Mouse (Mus musculus) heart, postnatal 0 days (tissue): ENCODE measurements around the gene Tmem132b.

Experiments
- CTCF ChIP-seq: IDR thresholded peaks from 2 replicates; pipeline ENCODE4 v1.5.1; 2016; ENCODE audit warnings: antibody characterized with exemption, control low read depth, low read depth
- EP300 ChIP-seq: IDR thresholded peaks from 2 replicates; pipeline ENCODE4 v1.6.1; 2016; ENCODE audit warnings: antibody characterized with exemption, low read depth

GRCm38 (mm10) chr5:125607146-125607545 lies 75.6 kb downstream of the Tmem132b start:
- TF ChIP-seq CTCF (no peak), EP300 (no peak)
